ENCODE assay signal across 29 mouse cellular contexts in genomic region chr11:49083808-49084207, GRCm38 (mm10). TPM values are rescaled to one million over a fixed set of nuclear protein-coding genes. Genes with fewer than 3 reads are reported as not detected.
DNase-seq lines count a peak whose midpoint lies in the region; ATAC-seq and TF ChIP-seq lines count a peak whose summit lies in the region.
"Had no signal": no experiment of that assay in that cellular context is flagged by ENCODE, and none has a peak within 500 bp of the region (broad histone marks: within the 10 kb centered on the region; RNA-seq: fewer than 3 reads in every experiment).

No protein-coding gene starts in this region.

- peak; percentile 48; the same call in 1 of the 2 replicates for ATAC-seq in stomach, embryonic 15.5 days (ENCODE audit: insufficient read depth, low FRiP score, low read depth)
- ATAC-seq in stomach, postnatal 0 days (ENCODE audit: low FRiP score, low TSS enrichment) = no peak
- ATAC-seq in liver, embryonic 15.5 days (ENCODE audit: insufficient read depth) = peak; percentile 27; the same call in 1 of the 2 replicates
- no peak for ATAC-seq in erythroid progenitor cell, adult 5-6 weeks (replicated peaks; ENCODE audit: low FRiP score, poor library complexity, severe bottlenecking)
- no peak for ATAC-seq in forebrain, embryonic 11.5 days (replicated peaks; ENCODE audit: low FRiP score)
- no peak for ATAC-seq in forebrain, embryonic 13.5 days
- ATAC-seq: forebrain, embryonic 14.5 days; intestine, embryonic 15.5 days; midbrain, embryonic 15.5 days had no signal

- H3K4me3 ChIP-seq in stomach, embryonic 15.5 days (replicated peaks) = no peak overlapping the region
- no peak overlapping the region for H3K4me3 ChIP-seq in stomach, postnatal 0 days (ENCODE audit: low read depth, low read length)
- no peak overlapping the region for H3K4me3 ChIP-seq in liver, embryonic 15.5 days (replicated peaks)
- H3K4me3 ChIP-seq in forebrain, embryonic 11.5 days (ENCODE audit: low read depth, low read length) = no peak overlapping the region
- H3K4me3 ChIP-seq in forebrain, embryonic 13.5 days = no peak overlapping the region
- H3K4me3 ChIP-seq: embryonic facial prominence, embryonic 10.5 days; heart, embryonic 10.5 days; intestine, embryonic 15.5 days; kidney, embryonic 15.5 days; limb, embryonic 12.5 days; lung, embryonic 15.5 days; midbrain, embryonic 15.5 days; myocyte; neural tube, embryonic 15.5 days had no signal

- H3K36me3 ChIP-seq in stomach, embryonic 15.5 days = no peaks in the 10 kb centered on the region
- no peaks in the 10 kb centered on the region for H3K36me3 ChIP-seq in stomach, postnatal 0 days (ENCODE audit: control insufficient read depth, insufficient read depth, low read length)
- no peaks in the 10 kb centered on the region for H3K36me3 ChIP-seq in liver, embryonic 15.5 days (replicated peaks)
- no peaks in the 10 kb centered on the region for H3K36me3 ChIP-seq in forebrain, embryonic 11.5 days (ENCODE audit: control insufficient read depth, insufficient read depth, low read length)
- no peaks in the 10 kb centered on the region for H3K36me3 ChIP-seq in forebrain, embryonic 13.5 days (ENCODE audit: poor library complexity, severe bottlenecking)
- H3K36me3 ChIP-seq: embryonic facial prominence, embryonic 10.5 days; heart, embryonic 10.5 days; intestine, embryonic 15.5 days; kidney, embryonic 15.5 days; limb, embryonic 12.5 days; lung, embryonic 15.5 days; midbrain, embryonic 15.5 days; neural tube, embryonic 15.5 days had no signal

- no peak overlapping the region for H3K27ac ChIP-seq in stomach, embryonic 15.5 days
- H3K27ac ChIP-seq in stomach, postnatal 0 days (replicated peaks) = no peak overlapping the region
- H3K27ac ChIP-seq in liver, embryonic 15.5 days (replicated peaks) = peak overlapping the region; percentile 81
- no peak overlapping the region for H3K27ac ChIP-seq in forebrain, embryonic 11.5 days (ENCODE audit: low read depth, low read length)
- no peak overlapping the region for H3K27ac ChIP-seq in forebrain, embryonic 13.5 days
- H3K27ac ChIP-seq: embryonic facial prominence, embryonic 10.5 days; heart, embryonic 10.5 days; hindbrain, embryonic 14.5 days; intestine, embryonic 15.5 days; kidney, embryonic 15.5 days; limb, embryonic 12.5 days; lung, embryonic 15.5 days; midbrain, embryonic 15.5 days; neural tube, embryonic 15.5 days had no signal

- TF ChIP-seq CTCF in stomach, postnatal 0 days (IDR thresholded peaks at IDR 0.05; ENCODE audit: low read depth) = no peak

- no peak for DNase-seq in stomach, postnatal 0 days (ENCODE audit: low spot score)
- peak; percentile 61 for DNase-seq in induced T-regulatory cell, adult 2 months (ENCODE audit: low read depth)
- DNase-seq in forebrain, embryonic 11.5 days (ENCODE audit: low spot score) = no peak
- DNase-seq: adrenal gland, postnatal 36 days; cerebellum, adult 18-20 months; cerebellum, postnatal 25 days; gastrocnemius, postnatal 36 days; lung, postnatal 4 days; right cerebral cortex, postnatal 4 days; thymus, postnatal 4 days had no signal

- no peak overlapping the region for H3K4me2 ChIP-seq in stomach, embryonic 15.5 days
- H3K4me2 ChIP-seq in stomach, postnatal 0 days (replicated peaks; ENCODE audit: low read depth) = no peak overlapping the region
- H3K4me2 ChIP-seq in liver, embryonic 15.5 days = no peak overlapping the region
- no peak overlapping the region for H3K4me2 ChIP-seq in forebrain, embryonic 11.5 days (ENCODE audit: low read depth, low read length, severe bottlenecking)
- no peak overlapping the region for H3K4me2 ChIP-seq in forebrain, embryonic 13.5 days
- H3K4me2 ChIP-seq: hindbrain, embryonic 14.5 days; intestine, embryonic 15.5 days; kidney, embryonic 15.5 days; limb, embryonic 12.5 days; lung, embryonic 15.5 days; midbrain, embryonic 15.5 days; neural tube, embryonic 15.5 days had no signal

- no peak overlapping the region for H3K9ac ChIP-seq in stomach, embryonic 15.5 days
- no peak overlapping the region for H3K9ac ChIP-seq in stomach, postnatal 0 days (ENCODE audit: low read length)
- H3K9ac ChIP-seq in liver, embryonic 15.5 days = no peak overlapping the region
- H3K9ac ChIP-seq in forebrain, embryonic 11.5 days (ENCODE audit: low read length) = no peak overlapping the region
- no peak overlapping the region for H3K9ac ChIP-seq in forebrain, embryonic 13.5 days
- H3K9ac ChIP-seq: hindbrain, embryonic 14.5 days; intestine, embryonic 15.5 days; kidney, embryonic 15.5 days; limb, embryonic 12.5 days; lung, embryonic 15.5 days; midbrain, embryonic 15.5 days; neural tube, embryonic 15.5 days had no signal

- no peak for TF ChIP-seq EP300 in stomach, postnatal 0 days (optimal IDR thresholded peaks at IDR 0.05)

- H3K4me1 ChIP-seq in stomach, embryonic 15.5 days = peaks cover 7% of the 10 kb centered on the region; the same call in 1 of the 2 replicates
- peaks cover 4% of the 10 kb centered on the region; the same call in 1 of the 2 replicates for H3K4me1 ChIP-seq in stomach, postnatal 0 days (replicated peaks; ENCODE audit: control insufficient read depth, insufficient read depth)
- H3K4me1 ChIP-seq in liver, embryonic 15.5 days (replicated peaks) = peaks cover 76% of the 10 kb centered on the region
- H3K4me1 ChIP-seq in forebrain, embryonic 11.5 days (replicated peaks; ENCODE audit: control insufficient read depth, insufficient read depth, low read length) = no peaks in the 10 kb centered on the region
- peaks cover 5% of the 10 kb centered on the region; the same call in 1 of the 2 replicates for H3K4me1 ChIP-seq in forebrain, embryonic 13.5 days
- H3K4me1 ChIP-seq: midbrain, embryonic 15.5 days; neural tube, embryonic 15.5 days had no signal

- no peaks in the 10 kb centered on the region for H3K9me3 ChIP-seq in stomach, embryonic 15.5 days
- H3K9me3 ChIP-seq in stomach, postnatal 0 days (ENCODE audit: control insufficient read depth, low read length) = no peaks in the 10 kb centered on the region
- H3K9me3 ChIP-seq in liver, embryonic 15.5 days (replicated peaks) = no peaks in the 10 kb centered on the region
- H3K9me3 ChIP-seq in forebrain, embryonic 11.5 days (ENCODE audit: control insufficient read depth, low read length) = no peaks in the 10 kb centered on the region
- no peaks in the 10 kb centered on the region for H3K9me3 ChIP-seq in forebrain, embryonic 13.5 days (replicated peaks)
- H3K9me3 ChIP-seq: embryonic facial prominence, embryonic 10.5 days; heart, embryonic 10.5 days; intestine, embryonic 15.5 days; kidney, embryonic 15.5 days; limb, embryonic 12.5 days; lung, embryonic 15.5 days; midbrain, embryonic 15.5 days; neural tube, embryonic 15.5 days had no signal

- no peaks in the 10 kb centered on the region for H3K27me3 ChIP-seq in stomach, embryonic 15.5 days (replicated peaks)
- H3K27me3 ChIP-seq in stomach, postnatal 0 days (ENCODE audit: control insufficient read depth, insufficient read depth, low read length) = no peaks in the 10 kb centered on the region
- H3K27me3 ChIP-seq in liver, embryonic 15.5 days = no peaks in the 10 kb centered on the region
- H3K27me3 ChIP-seq in forebrain, embryonic 11.5 days (ENCODE audit: control insufficient read depth, insufficient read depth, low read length) = no peaks in the 10 kb centered on the region
- H3K27me3 ChIP-seq in forebrain, embryonic 13.5 days = no peaks in the 10 kb centered on the region
- H3K27me3 ChIP-seq: intestine, embryonic 15.5 days; kidney, embryonic 15.5 days; limb, embryonic 12.5 days; lung, embryonic 15.5 days; midbrain, embryonic 15.5 days; neural tube, embryonic 15.5 days had no signal

- WGBS in stomach, embryonic 15.5 days = 68% methylated on average over 3 of the region's 3 CpGs
- WGBS in stomach, postnatal 0 days = 68% methylated on average over 3 of the region's 3 CpGs
- 14% methylated on average over 3 of the region's 3 CpGs for WGBS in liver, embryonic 15.5 days (ENCODE audit: insufficient replicate concordance)
- 84% methylated on average over 3 of the region's 3 CpGs for WGBS in forebrain, embryonic 11.5 days
- 82% methylated on average over 3 of the region's 3 CpGs for WGBS in forebrain, embryonic 13.5 days

RNA-seq across cellular contexts. Expression of gene Ifi47, which starts 7.4 kb away (rescaled TPM):
- polyA plus RNA-seq in stomach, embryonic 15.5 days (2015; fragmentation: Nextera tagmentation; extraction: Ambion mirVana) = 2.0 and 2.3 TPM in 2 replicates
- polyA plus RNA-seq in stomach, postnatal 0 days (2015; fragmentation: Nextera tagmentation; extraction: Ambion mirVana) = 10.1 and 12.7 TPM in 2 replicates
- polyA plus RNA-seq in liver, embryonic 15.5 days (2015; fragmentation: Nextera tagmentation; extraction: Ambion mirVana) = 7.0 and 7.1 TPM in 2 replicates
- 54.1 and 55.9 TPM in 2 replicates for total RNA-seq in erythroid progenitor cell, adult 5-6 weeks (2015; ENCODE audit: low replicate concordance)
- total RNA-seq in erythroid progenitor cell, adult 5-6 weeks (2017; ENCODE audit: low replicate concordance) = 17.2 and 18.8 TPM in 2 replicates
- polyA plus RNA-seq in forebrain, embryonic 11.5 days (2014; fragmentation: Nextera tagmentation; extraction: Ambion mirVana) = 0.63 and 1.1 TPM in 2 replicates
- 0.27 and 0.47 TPM in 2 replicates for polyA plus RNA-seq in forebrain, embryonic 13.5 days (2015; fragmentation: Nextera tagmentation; extraction: Ambion mirVana)

RNA-seq across cellular contexts. Expression of gene Tgtp2, which starts 19.8 kb away (rescaled TPM):
- 0.14 and 1.1 TPM in 2 replicates for polyA plus RNA-seq in stomach, embryonic 15.5 days (2015; fragmentation: Nextera tagmentation; extraction: Ambion mirVana)
- polyA plus RNA-seq in stomach, postnatal 0 days (2015; fragmentation: Nextera tagmentation; extraction: Ambion mirVana) = 0.69 and 1.2 TPM in 2 replicates
- 0.86 and 1.1 TPM in 2 replicates for polyA plus RNA-seq in liver, embryonic 15.5 days (2015; fragmentation: Nextera tagmentation; extraction: Ambion mirVana)
- total RNA-seq in erythroid progenitor cell, adult 5-6 weeks (2015; ENCODE audit: low replicate concordance) = 10.5 and 29.3 TPM in 2 replicates
- 19.6 and 28.1 TPM in 2 replicates for total RNA-seq in erythroid progenitor cell, adult 5-6 weeks (2017; ENCODE audit: low replicate concordance)
- polyA plus RNA-seq in forebrain, embryonic 11.5 days (2014; fragmentation: Nextera tagmentation; extraction: Ambion mirVana) = not detected in 2 replicates
- polyA plus RNA-seq in forebrain, embryonic 13.5 days (2015; fragmentation: Nextera tagmentation; extraction: Ambion mirVana) = not detected in 2 replicates
- total RNA-seq: left cerebral cortex, postnatal 10 days had no signal
- polyA plus RNA-seq: embryonic facial prominence, embryonic 10.5 days; heart, embryonic 10.5 days; hindbrain, embryonic 14.5 days; kidney, embryonic 15.5 days; limb, embryonic 12.5 days; midbrain, embryonic 15.5 days had no signal

RNA-seq across cellular contexts. Expression of gene Olfr1396, which starts 30.9 kb away (rescaled TPM):
- 0.14 TPM in 1 of 2 replicates, not detected in the other for polyA plus RNA-seq in stomach, embryonic 15.5 days (2015; fragmentation: Nextera tagmentation; extraction: Ambion mirVana)
- polyA plus RNA-seq in stomach, postnatal 0 days (2015; fragmentation: Nextera tagmentation; extraction: Ambion mirVana) = 0.11 TPM in 1 of 2 replicates, not detected in the other
- polyA plus RNA-seq in liver, embryonic 15.5 days (2015; fragmentation: Nextera tagmentation; extraction: Ambion mirVana) = not detected in 2 replicates
- not detected in 2 replicates for total RNA-seq in erythroid progenitor cell, adult 5-6 weeks (2015; ENCODE audit: low replicate concordance)
- total RNA-seq in erythroid progenitor cell, adult 5-6 weeks (2017; ENCODE audit: low replicate concordance) = not detected in 2 replicates
- not detected in 2 replicates for polyA plus RNA-seq in forebrain, embryonic 11.5 days (2014; fragmentation: Nextera tagmentation; extraction: Ambion mirVana)
- not detected in 2 replicates for polyA plus RNA-seq in forebrain, embryonic 13.5 days (2015; fragmentation: Nextera tagmentation; extraction: Ambion mirVana)
- total RNA-seq: gastrocnemius, postnatal 36 days; layer of hippocampus, postnatal 10 days; left cerebral cortex, postnatal 10 days had no signal
- polyA plus RNA-seq: embryonic facial prominence, embryonic 10.5 days; forebrain, embryonic 14.5 days; heart, embryonic 10.5 days; hindbrain, embryonic 14.5 days; intestine, embryonic 15.5 days; kidney, embryonic 15.5 days; large intestine, adult 2 months; limb, embryonic 12.5 days; lung, embryonic 15.5 days; midbrain, embryonic 15.5 days; myocyte; neural tube, embryonic 15.5 days had no signal

RNA-seq across cellular contexts. Expression of gene 9930111J21Rik2, which starts 32.8 kb away (rescaled TPM):
- polyA plus RNA-seq in stomach, embryonic 15.5 days (2015; fragmentation: Nextera tagmentation; extraction: Ambion mirVana) = 0.96 and 0.98 TPM in 2 replicates
- 0.40 and 0.46 TPM in 2 replicates for polyA plus RNA-seq in stomach, postnatal 0 days (2015; fragmentation: Nextera tagmentation; extraction: Ambion mirVana)
- 1.2 and 1.6 TPM in 2 replicates for polyA plus RNA-seq in liver, embryonic 15.5 days (2015; fragmentation: Nextera tagmentation; extraction: Ambion mirVana)
- 19.1 and 19.3 TPM in 2 replicates for total RNA-seq in erythroid progenitor cell, adult 5-6 weeks (2015; ENCODE audit: low replicate concordance)
- 13.3 and 13.7 TPM in 2 replicates for total RNA-seq in erythroid progenitor cell, adult 5-6 weeks (2017; ENCODE audit: low replicate concordance)
- polyA plus RNA-seq in forebrain, embryonic 11.5 days (2014; fragmentation: Nextera tagmentation; extraction: Ambion mirVana) = 0.04 and 0.07 TPM in 2 replicates
- polyA plus RNA-seq in forebrain, embryonic 13.5 days (2015; fragmentation: Nextera tagmentation; extraction: Ambion mirVana) = 0.13 and 0.21 TPM in 2 replicates

RNA-seq across cellular contexts. Expression of gene Olfr1395, which starts 58.3 kb away (rescaled TPM):
- not detected in 2 replicates for polyA plus RNA-seq in stomach, embryonic 15.5 days (2015; fragmentation: Nextera tagmentation; extraction: Ambion mirVana)
- not detected in 2 replicates for polyA plus RNA-seq in stomach, postnatal 0 days (2015; fragmentation: Nextera tagmentation; extraction: Ambion mirVana)
- not detected in 2 replicates for polyA plus RNA-seq in liver, embryonic 15.5 days (2015; fragmentation: Nextera tagmentation; extraction: Ambion mirVana)
- not detected in 2 replicates for total RNA-seq in erythroid progenitor cell, adult 5-6 weeks (2015; ENCODE audit: low replicate concordance)
- not detected in 2 replicates for total RNA-seq in erythroid progenitor cell, adult 5-6 weeks (2017; ENCODE audit: low replicate concordance)
- polyA plus RNA-seq in forebrain, embryonic 11.5 days (2014; fragmentation: Nextera tagmentation; extraction: Ambion mirVana) = not detected in 2 replicates
- not detected in 2 replicates for polyA plus RNA-seq in forebrain, embryonic 13.5 days (2015; fragmentation: Nextera tagmentation; extraction: Ambion mirVana)
- total RNA-seq: adrenal gland, postnatal 36 days; gastrocnemius, postnatal 36 days; heart, postnatal 25 days; layer of hippocampus, postnatal 10 days; left cerebral cortex, postnatal 10 days had no signal
- polyA plus RNA-seq: embryonic facial prominence, embryonic 10.5 days; forebrain, embryonic 14.5 days; heart, embryonic 10.5 days; hindbrain, embryonic 14.5 days; intestine, embryonic 15.5 days; kidney, embryonic 15.5 days; large intestine, adult 2 months; limb, embryonic 12.5 days; lung, embryonic 15.5 days; midbrain, embryonic 15.5 days; myocyte; neural tube, embryonic 15.5 days had no signal

Comparison
In these comparisons a context has a peak if more than half of its experiments do, and no peak if none do; other contexts are left out.
1. ATAC-seq: peak in stomach, embryonic 15.5 days (single experiment) and liver, embryonic 15.5 days (single experiment); none in stomach, postnatal 0 days (single experiment), erythroid progenitor cell, adult 5-6 weeks (single experiment), forebrain, embryonic 11.5 days (single experiment) and forebrain, embryonic 13.5 days (single experiment).